Mouse (Mus musculus) C2C12 (cell line): Measurements from ENCODE around the gene Txndc16.

Experiments used
- CEBPB ChIP-seq: IDR thresholded peaks from one replicate; pipeline ENCODE4 v1.6.1; 2011; ENCODE audit warnings: low read depth, mild to moderate bottlenecking, control low read depth, moderate library complexity
- CTCF ChIP-seq: IDR thresholded peaks from one replicate; pipeline ENCODE4 v1.5.1; 2011; ENCODE audit not compliant: control insufficient read depth, insufficient read depth, insufficient read length

DNA sequence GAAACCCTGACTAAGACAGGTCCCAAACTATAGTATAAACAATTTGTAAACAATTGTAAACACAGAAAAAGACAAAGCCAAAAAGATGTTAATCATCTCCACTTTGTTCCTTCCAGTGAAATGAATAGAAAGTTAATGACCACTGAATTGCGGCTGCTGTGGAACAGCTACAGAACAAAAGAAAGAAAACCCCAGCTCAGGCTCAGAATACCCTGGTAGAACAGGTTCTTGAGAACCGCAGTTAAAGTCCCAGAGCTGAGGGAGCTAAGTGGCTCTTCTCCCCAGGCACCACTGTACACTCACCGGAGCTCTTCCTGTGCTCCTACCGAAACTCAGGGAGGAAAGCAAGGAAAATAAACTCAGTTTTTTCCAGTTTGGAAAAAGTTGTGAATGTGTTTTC is 9.4 kb downstream of the Txndc16 start:
- no peak for TF ChIP-seq CTCF
- no peak for TF ChIP-seq CEBPB
